Mouse (Mus musculus) forebrain, postnatal 0 days (tissue): Measurements from ENCODE around the gene Pigv. TPM values are rescaled to one million over a fixed set of nuclear protein-coding genes. Genes with fewer than 3 reads are reported as not detected.
"Not testable (repeated sequence)": the region's sequence is repeated elsewhere in the genome, so short reads cannot be mapped to it uniquely, and the experiment has no call there.

Experiments
- ATAC-seq: fragments of 200-750 bp; cut with Nextera tagmentation; 2 replicates; pipeline ENCODE4 v1.8.0; 2017; ENCODE audit warnings: mild to moderate bottlenecking, moderate library complexity
- DNase-seq: peaks from one replicate; pipeline ENCODE4 v3.0.0-alpha.2; 2015
- H3K27ac ChIP-seq: fragments of 300-500 bp; sonication (generic); 2 replicates; pipeline ENCODE4 v1.5.1; 2014; ENCODE audit warnings: low read depth, mild to moderate bottlenecking, antibody characterized with exemption, low read length, moderate library complexity, mixed read lengths
- H3K27me3 ChIP-seq: fragments of 300-500 bp; sonication (generic); 2 replicates; pipeline ENCODE4 v1.6.1; 2014; ENCODE audit warnings: mild to moderate bottlenecking, low read length, mixed read lengths; ENCODE audit not compliant: insufficient read depth
- H3K36me3 ChIP-seq: fragments of 300-500 bp; sonication (generic); 2 replicates; pipeline ENCODE4 v1.6.1; 2014; ENCODE audit warnings: mild to moderate bottlenecking, moderate library complexity; ENCODE audit not compliant: insufficient read depth
- H3K4me1 ChIP-seq: fragments of 300-500 bp; sonication (generic); 2 replicates; pipeline ENCODE4 v1.6.1; 2014; ENCODE audit warnings: antibody characterized with exemption; ENCODE audit not compliant: insufficient read depth
- H3K4me2 ChIP-seq: fragments of 300-500 bp; sonication (generic); 2 replicates; pipeline ENCODE4 v1.6.1; 2014; ENCODE audit warnings: low read depth, mild to moderate bottlenecking, moderate library complexity
- H3K4me3 ChIP-seq: fragments of 300-500 bp; sonication (generic); 2 replicates; pipeline ENCODE4 v1.5.1; 2014; ENCODE audit warnings: low read depth, low read length, mixed read lengths
- H3K9ac ChIP-seq: fragments of 300-500 bp; sonication (generic); 2 replicates; pipeline ENCODE4 v1.6.1; 2014; ENCODE audit warnings: mild to moderate bottlenecking
- H3K9me3 ChIP-seq: fragments of 300-500 bp; sonication (generic); 2 replicates; pipeline ENCODE4 v1.6.1; 2016; ENCODE audit warnings: low read length
- CTCF ChIP-seq: sonication (generic); IDR thresholded peaks from 2 replicates; pipeline ENCODE4 v1.5.1; 2016; ENCODE audit warnings: antibody characterized with exemption, control low read depth, low read depth
- WGBS: fragments of 180-500 bp; shearing (Covaris S2); extraction: QIAGEN DNeasy Blood & Tissue Kit; methylation state at CpG from one replicate; pipeline ENCODE4 v1.1.7; 2014; 5-methylcytosine and 5-hydroxymethylcytosine counted together
- polyA plus RNA-seq: library from polyadenylated mRNA; unstranded; fragments of >200 nt; fragmentation: Nextera tagmentation; extraction: Ambion mirVana; gene quantifications from 2 replicates; pipeline ENCODE4 v1.2.1, GENCODE M21; 2015
- total RNA-seq: library from RNA; depleted of rRNA; stranded (reverse); fragments of >200 nt; gene quantifications from 2 replicates; pipeline ENCODE4 v1.2.3, GENCODE M21; 2014

Pigv gene
- total and polyA plus RNA-seq, 2 experiments from 2014 or later = 12.0 to 12.5 TPM

DNA sequence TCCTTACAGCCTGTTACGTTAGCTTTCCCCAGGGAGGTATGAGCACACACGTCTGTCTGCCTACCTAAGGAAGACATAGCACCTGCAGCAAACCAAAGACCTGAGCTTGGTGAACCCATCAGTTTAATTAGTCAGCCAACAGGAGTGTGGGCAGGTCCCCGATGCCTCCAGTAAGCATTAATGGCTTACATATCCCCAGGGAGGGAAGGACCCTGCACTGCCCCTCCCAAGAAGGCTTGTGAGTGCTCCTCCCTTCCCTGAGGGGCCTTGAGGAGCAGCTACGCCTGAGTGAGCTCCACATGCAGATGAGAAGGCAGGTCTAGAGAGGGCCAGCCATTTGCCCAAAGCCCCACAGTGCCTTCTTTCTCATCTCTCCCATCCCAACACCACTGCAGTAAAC lies 16.2 kb downstream of the Pigv start:
- H3K27ac ChIP-seq = no peak overlapping the region
- no peaks in the 10 kb centered on the region for H3K9me3 ChIP-seq
- WGBS = 67% methylated on average over 4 of the region's 4 CpGs
- no peak overlapping the region for H3K4me2 ChIP-seq
- H3K4me1 ChIP-seq = peaks cover 12% of the 10 kb centered on the region
- no peaks in the 10 kb centered on the region for H3K27me3 ChIP-seq
- no peaks in the 10 kb centered on the region for H3K36me3 ChIP-seq
- TF ChIP-seq CTCF = no peak
- H3K4me3 ChIP-seq = no peak overlapping the region
- no peak overlapping the region for H3K9ac ChIP-seq
- DNase-seq (no peak), ATAC-seq (no peak)

DNA sequence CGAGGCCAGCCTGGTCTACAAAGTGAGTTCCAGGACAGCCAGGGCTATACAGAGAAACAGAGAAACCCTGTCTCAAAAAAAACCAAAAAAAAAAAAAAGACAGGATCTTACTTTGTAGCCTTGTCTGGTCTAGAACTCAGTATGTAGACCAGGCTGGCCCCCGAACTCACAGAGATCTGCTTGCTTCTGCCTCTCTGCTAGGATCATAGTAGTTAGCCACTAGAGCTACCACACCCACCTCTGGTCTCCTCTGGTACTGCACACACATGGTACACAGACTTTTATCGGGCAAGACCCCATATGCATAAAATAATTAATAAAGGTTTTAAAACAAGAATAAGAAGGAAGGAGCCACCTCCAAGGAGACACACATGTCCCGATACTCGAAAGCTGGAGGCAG lies 18.4 kb downstream of the Pigv start:
- WGBS = 97% methylated on average over 5 of the region's 5 CpGs
- not testable (repeated sequence) for H3K4me2 ChIP-seq, H3K4me3 ChIP-seq, H3K4me1 ChIP-seq, DNase-seq, H3K9me3 ChIP-seq, H3K36me3 ChIP-seq, H3K27me3 ChIP-seq, H3K27ac ChIP-seq, H3K9ac ChIP-seq, ATAC-seq

DNA sequence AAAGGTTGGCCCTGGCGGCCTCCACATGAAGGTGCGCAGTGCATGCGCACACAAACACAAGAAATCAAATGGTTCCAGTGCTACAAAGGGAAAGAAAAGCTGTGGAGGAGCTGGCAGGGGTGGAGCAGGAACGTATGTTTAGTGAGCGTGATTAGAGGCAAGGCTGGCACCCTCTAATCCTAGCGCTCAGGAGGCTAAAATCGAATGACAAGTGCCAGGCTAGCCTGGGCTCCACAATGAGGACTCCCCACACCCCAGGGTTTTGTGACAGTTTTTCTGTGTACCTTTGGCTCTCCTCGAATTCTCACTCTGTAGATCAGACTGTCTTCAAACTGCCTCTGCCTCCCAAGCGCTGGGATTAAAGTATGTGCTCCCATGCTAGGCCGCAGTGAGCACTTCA lies 19.7 kb downstream of the Pigv start:
- no peak for TF ChIP-seq CTCF
- H3K27ac ChIP-seq = no peak overlapping the region

DNA sequence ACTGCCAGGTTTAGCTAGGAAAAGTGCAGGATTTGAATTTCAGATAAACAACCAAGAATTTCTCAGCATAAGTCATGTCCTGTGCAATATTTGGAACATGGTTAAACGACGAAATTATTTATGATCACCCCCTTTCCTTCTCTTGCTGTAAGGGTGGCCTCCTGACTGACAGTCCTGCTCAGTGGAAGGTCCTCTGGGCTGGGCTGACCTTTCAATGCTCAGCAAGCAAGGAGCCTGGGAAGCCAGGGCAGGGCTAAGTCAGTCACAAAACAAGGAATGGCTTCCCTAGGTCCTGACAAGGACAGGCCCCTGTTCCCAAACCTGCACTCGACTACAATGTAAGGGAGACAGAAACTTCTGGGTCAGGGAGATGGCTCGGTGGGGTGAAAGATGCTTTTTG lies 20.5 kb downstream of the Pigv start:
- Histone ChIP-seq H3K9me3 (no peaks in the 10 kb centered on the region), H3K27me3 (no peaks in the 10 kb centered on the region), H3K9ac (no peak overlapping the region), H3K4me1 (no peaks in the 10 kb centered on the region), H3K4me3 (no peak overlapping the region), H3K27ac (no peak overlapping the region), H3K4me2 (no peak overlapping the region), H3K36me3 (no peaks in the 10 kb centered on the region)
- ATAC-seq = no peak
- TF ChIP-seq CTCF = no peak
- no peak for DNase-seq
- 73% methylated on average over 4 of the region's 4 CpGs for WGBS

More for the DNA sequence above, 19.7 kb downstream of the Pigv start:
- no peak for DNase-seq
- Histone ChIP-seq H3K36me3 (no peaks in the 10 kb centered on the region), H3K4me3 (no peak overlapping the region), H3K4me2 (no peak overlapping the region), H3K27me3 (no peaks in the 10 kb centered on the region), H3K9me3 (no peaks in the 10 kb centered on the region), H3K4me1 (no peaks in the 10 kb centered on the region), H3K9ac (no peak overlapping the region)
- WGBS = 69% methylated on average over 10 of the region's 10 CpGs
- no peak for ATAC-seq

DNA sequence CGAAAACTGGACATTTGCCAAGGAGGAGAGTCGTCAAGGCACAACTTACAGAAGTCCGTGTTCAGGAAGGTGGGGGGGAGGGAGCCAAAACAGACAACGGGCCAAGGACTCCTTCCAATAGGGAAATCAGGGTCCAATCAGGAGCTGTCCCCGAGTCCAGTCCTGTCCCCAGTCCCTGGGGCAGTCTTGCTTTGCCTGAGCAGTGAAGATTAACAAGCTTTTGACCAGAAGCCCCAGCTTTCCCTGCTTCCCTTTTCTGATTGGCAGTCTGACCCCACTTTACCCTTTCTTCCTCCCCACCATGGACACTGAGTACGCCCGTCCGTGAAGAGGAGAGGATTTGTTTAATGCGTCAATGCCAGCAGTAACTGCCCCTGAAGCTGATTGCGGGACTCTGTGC lies 21.0 kb downstream of the Pigv start:
- Histone ChIP-seq H3K4me2 (no peak overlapping the region), H3K4me3 (no peak overlapping the region), H3K9me3 (no peaks in the 10 kb centered on the region), H3K9ac (no peak overlapping the region), H3K4me1 (no peaks in the 10 kb centered on the region), H3K36me3 (no peaks in the 10 kb centered on the region), H3K27me3 (no peaks in the 10 kb centered on the region), H3K27ac (no peak overlapping the region)
- no peak for ATAC-seq
- 40% methylated on average over 10 of the region's 10 CpGs for WGBS
- no peak for DNase-seq
- TF ChIP-seq CTCF = no peak

DNA sequence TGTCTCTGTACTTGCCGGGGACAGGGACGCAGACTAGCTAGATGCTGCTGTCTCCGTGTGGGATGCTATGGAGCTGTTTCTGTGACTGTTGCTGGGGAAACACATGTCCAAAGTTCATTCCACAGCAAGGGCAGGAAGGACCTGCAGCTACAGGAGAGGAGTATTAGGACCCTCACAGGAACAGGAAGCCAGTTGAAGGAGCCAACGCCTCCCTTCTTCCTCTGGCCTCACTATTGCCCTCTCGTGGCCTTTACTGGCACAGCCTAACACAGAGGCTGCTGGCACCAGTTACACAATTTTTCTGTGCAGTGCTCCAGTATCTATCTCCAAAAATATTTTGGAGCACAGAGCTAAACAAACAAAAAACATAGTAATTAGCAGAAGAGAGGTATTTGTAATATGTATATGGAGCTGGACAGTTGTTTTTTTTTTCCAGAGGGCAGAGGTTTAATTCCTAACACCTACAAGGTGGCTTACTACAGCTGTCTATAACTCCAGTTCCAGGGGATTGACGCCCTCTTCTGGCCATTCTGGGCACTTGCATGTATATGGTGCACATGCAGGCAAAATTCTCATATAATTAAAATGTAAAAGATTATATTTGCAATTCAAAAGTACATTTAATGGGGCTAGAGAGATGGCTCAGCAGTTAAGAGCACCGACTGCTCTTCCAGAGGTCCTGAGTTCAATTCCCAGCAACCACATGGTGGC lies 22.3 kb downstream of the Pigv start, which contains the start of gene Zdhhc18:
Zdhhc18 (minus strand) TSS at position 166 of the 711 bp plus-strand sequence.
- H3K4me1 ChIP-seq = no peaks in the 10 kb centered on the region
- ATAC-seq (peak; percentile 73), DNase-seq (peak; percentile 84)
- H3K9me3 ChIP-seq = no peaks in the 10 kb centered on the region
- peak; percentile 80 for TF ChIP-seq CTCF
- no peak within 1 kb of the TSS for H3K4me3 ChIP-seq
- WGBS = 36% methylated on average over 7 of the region's 7 CpGs
- peak within 1 kb of the TSS; percentile 25; the same call in 1 of the 2 replicates for H3K4me2 ChIP-seq
- H3K9ac ChIP-seq = no peak within 1 kb of the TSS
- no peaks in the 10 kb centered on the region for H3K27me3 ChIP-seq
- no peak within 1 kb of the TSS for H3K27ac ChIP-seq
- H3K36me3 ChIP-seq = no peaks in the 10 kb centered on the region

DNA sequence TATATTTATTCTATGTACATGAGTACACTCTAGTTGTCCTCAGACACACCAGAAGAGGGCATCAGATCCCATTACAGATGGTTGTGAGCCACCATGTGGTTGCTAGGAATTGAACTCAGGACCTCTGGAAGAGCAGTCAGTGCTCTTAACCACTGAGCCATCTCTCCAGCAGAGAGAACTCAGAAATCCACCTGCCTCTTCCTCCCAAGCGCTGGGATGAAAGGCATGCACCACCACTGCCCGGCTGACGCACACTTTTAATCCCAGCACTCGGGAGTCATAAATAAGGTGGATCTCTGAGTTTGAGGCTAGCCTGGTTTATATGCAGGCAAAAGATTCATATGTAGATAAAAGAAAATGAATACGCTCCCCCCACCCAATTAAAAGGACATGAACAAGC lies 23.0 kb downstream of the Pigv start:
- H3K4me3 ChIP-seq, H3K9ac ChIP-seq, H3K27me3 ChIP-seq, H3K36me3 ChIP-seq, DNase-seq, H3K27ac ChIP-seq, H3K9me3 ChIP-seq, H3K4me1 ChIP-seq, ATAC-seq: not testable (repeated sequence)
- 90% methylated on average over 5 of the region's 5 CpGs for whole genome bisulfite sequencing
- H3K4me2 ChIP-seq = peak overlapping the region; percentile 25; the same call in 1 of the 2 replicates
